Mouse (Mus musculus) layer of hippocampus, postnatal 10 days (tissue): ENCODE results near the gene Olfr645. TPM values are rescaled to one million over a fixed set of nuclear protein-coding genes. Genes with fewer than 3 reads are reported as not detected.

Experiments used
- DNase-seq, 2 experiments: peaks; one replicate each; pipeline ENCODE4 v3.0.0; 2021; ENCODE audit warnings: low spot score in 2 of 2
- long read RNA-seq: library from polyadenylated mRNA; stranded (forward); transcript quantifications from one replicate; pipeline ENCODE4 v2.0.0, GENCODE M21; 2023
- total RNA-seq, 2 experiments: library from RNA; stranded (reverse); gene quantifications; 2 replicates each; pipeline ENCODE4 v1.2.3; 2021

Olfr645 gene
- not detected for total RNA-seq
- long read RNA-seq, result 0 reads

DNA sequence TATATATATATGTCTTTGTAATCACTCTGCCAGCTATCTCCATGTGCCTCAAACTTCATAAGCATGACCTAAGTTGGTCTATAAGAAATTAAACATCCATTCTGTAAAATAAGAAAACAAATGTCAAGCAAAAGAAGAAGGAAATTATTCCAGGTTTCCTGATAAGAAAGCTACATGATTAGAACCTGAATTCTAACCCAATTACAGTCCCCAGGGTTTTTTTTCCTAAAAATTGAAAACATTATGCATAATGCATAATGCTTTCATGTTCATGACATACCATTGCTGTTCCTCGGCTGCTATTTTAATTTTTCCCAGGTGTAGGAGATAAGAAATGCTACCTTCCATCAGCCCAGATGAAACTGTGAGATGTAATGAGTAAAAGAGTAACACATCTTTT lies at the start of gene Olfr645:
TSS of gene Olfr645 (minus strand) at position 101 of the 400 bp plus-strand sequence.
- no peak for DNase-seq

DNA sequence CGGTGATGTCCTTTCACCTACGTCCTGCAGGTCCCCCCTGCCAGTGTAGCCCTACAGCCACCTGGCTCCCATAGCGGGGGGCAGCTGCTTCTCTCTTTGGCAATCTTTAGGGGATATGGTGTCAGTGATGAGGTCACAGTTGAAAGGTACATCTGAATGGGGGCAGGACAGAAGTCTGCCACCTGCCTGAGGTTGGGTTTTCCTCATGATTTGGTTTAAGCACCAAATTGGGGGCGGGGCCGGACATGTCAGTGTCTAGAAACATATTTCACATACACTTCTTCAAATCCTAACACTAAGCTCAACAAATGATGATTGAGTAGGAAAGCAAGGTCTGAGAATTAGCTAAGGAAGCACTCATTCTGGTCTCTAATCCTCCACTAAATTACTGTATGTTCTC lies 44.5 kb upstream of the Olfr645 start, which contains the start of gene Ubqln5:
TSS of gene Ubqln5 (minus strand) at position 101 of the 400 bp plus-strand sequence.
- DNase-seq, result no peak

DNA sequence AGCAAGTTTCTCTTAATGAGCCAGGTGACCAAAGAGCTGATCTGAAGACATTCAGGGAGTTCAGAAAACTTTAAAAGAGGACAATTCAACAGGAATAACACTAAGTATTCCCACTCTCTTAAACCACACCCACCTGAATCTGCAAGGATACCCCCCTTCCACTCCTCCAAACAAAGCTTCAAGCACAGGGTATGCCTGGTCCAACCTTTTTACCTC lies 19.4 kb upstream of the Olfr645 start, which contains the start of gene Olfr646:
TSS of gene Olfr646 (plus strand) at position 117 of the 216 bp plus-strand sequence.
- DNase-seq, result no peak

DNA sequence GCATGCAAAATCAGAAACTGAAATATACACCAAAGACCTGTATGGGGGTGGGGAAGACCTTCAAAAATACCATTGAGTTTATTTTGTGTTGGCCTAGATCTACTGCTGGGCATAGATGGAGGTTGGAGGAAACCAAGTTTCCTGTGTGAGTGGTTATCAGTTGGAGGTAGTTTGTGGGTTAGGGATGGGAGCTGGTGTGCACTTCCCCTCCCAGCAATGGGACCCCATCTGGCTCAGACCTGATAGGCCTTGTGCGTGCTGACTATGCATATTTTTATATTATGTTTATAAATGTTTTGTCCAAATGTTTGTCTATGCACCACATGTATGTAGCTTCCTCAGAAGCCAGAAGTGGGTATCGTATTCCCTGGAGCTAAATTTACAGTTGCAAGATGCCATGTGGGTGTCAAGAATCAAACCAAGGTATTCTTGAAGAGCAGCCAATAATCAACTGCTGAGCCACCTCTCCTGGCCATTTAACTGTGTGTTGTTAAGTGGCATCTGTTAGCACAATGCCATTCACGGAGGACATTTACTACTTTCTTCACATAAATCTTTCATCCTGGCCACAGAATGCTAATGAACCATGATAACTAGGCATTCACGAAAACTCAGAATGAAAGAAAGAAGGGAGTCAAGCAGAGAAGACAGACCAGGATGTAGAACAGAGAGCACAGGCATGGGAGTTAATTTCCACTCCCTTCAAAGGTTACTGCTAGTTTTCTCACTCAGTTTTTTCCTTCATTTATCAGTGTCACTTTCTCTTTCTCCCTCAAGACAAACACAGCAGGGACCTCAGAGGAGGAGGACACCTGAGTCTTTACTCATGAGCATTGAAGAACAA lies 18.9 kb upstream of the Olfr645 start:
- no peak for DNase-seq

DNA sequence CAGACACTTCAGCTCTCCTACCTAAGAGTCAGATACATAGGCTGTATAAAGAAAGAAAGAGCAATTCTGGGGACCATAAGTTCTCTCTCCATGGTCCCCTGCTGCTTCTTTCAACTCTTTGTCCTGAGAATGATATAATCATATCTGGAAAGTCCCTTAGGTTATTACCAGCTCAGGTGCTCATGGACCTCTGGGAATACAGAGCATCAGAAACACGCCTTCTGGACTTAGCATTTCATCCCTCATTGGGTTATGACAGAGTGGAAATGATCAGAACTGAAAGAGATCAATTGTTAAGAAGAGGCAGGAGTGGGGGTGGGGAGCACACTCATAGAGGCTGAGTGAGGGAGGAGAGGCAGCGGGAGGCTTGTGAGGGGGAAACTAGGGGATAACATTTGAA lies 13.5 kb downstream of the Olfr645 start, which contains the start of gene Olfr644:
TSS of gene Olfr644 (minus strand) at position 101 of the 400 bp plus-strand sequence.
- DNase-seq, result no peak

DNA sequence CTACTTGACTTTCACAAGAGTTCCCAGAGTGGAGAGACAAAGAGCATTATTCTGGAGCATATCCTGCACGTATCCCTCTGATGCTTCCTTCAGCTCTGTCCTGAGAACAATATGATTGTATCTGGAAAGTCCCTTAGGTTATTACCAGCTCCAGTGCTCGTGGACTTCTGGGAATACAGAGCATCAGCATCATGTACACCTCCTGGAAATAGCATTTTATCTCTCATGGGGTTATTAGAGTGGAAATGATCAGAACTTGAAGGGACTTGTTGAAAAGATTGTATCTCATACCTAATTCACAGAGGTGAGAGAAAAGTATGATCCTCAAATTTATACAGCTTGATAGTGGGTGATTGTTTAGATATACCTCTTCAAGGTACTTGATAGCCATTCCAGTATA lies 23.9 kb downstream of the Olfr645 start, which contains the start of gene 4930516K23Rik:
TSS of gene 4930516K23Rik (minus strand) at position 101 of the 400 bp plus-strand sequence.
- no peak for DNase-seq

DNA sequence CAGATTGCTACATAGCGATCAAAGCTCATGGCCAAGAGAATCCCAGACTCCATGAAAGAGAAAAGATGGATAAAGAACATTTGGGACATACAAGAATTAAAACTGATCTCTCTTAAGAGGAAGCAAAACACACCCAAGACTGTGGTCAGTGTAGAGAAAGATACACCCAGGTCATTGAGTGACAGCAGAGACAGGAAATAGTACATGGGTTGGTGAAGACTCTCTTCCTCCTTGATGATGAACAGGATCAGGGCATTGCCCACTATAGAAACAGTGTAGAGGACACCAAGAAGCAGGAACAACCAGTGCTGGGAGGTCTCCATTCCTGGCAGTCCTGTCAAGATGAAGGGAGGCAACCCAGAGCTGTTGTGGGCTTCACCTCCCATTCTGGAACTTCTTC lies 26.1 kb downstream of the Olfr645 start:
- no peak for DNase-seq

DNA sequence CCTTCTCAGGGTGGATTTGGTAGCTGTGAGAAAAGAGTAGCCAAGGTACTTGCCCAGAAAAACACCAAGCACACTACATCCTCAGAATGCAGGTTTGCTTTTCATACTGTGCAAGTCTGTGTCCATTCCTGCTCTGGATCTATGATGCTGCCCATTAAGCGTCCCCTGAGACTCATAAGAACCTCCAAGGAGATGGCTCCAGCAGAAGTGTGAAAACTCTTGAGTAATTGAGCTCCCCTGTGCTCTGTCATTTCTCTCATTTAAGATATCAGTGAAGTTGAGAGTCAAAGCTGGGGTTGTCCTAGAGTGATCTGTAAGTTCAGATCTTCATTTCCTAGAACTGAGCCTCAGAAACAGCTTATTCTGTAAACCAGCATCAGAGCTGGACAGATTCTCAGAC lies 32.7 kb downstream of the Olfr645 start, which contains the start of gene Olfr642:
TSS of gene Olfr642 (minus strand) at position 101 of the 400 bp plus-strand sequence.
- DNase-seq, result no peak

DNA sequence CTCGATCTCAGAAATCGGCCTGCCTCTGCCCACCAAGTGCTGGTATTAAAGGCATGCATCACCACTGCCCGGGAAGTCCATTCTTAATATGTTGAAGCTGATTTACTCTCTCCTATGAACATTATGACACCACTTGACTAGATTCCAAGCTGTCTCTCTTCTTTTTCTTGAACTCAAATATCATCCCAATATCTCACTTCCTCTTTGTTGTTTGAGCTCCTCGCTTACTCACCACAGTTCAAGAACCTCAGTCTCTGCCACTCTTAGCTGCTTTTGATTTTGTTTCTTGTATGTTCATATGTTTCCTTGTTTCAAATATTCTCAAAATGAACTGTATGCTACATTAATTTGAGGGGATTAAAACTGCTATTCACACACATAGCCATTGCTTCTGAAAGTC lies 34.5 kb downstream of the Olfr645 start:
- DNase-seq, result no peak

DNA sequence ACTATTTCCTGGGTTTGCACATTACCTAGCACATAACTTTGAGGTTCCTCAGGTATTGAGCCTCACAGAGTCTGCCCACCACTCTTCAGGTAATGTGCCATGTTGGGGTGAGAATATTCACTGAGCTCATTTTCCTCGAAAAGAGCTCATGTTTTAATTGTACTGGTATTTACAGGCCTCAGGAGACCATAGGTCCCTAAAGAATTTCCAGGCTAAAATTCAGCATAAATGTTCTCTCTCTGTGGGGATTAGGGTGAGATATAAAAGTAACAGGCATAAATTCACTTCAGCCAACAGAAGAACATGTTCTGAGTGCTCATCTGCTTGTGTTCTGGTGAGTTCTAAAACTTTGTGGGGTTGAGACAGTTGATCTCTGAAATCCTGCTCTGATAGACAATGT lies 50.1 kb downstream of the Olfr645 start, which contains the start of gene Olfr641:
TSS of gene Olfr641 (plus strand) at position 301 of the 400 bp plus-strand sequence.
- DNase-seq, result no peak

Other genes with a start within 250 kb of the Olfr645 start
- not detected for gene Hbb-bh2, start 244.9 kb downstream of the Olfr645 start, total RNA-seq
- not detected for gene Hbb-bh1, start 242.3 kb downstream of the Olfr645 start, total RNA-seq
- not detected for gene Hbb-y, start 232.2 kb downstream of the Olfr645 start, total RNA-seq
- not detected for gene Olfr66, start 199.2 kb downstream of the Olfr645 start, total RNA-seq
- not detected for gene Olfr64, start 191.0 kb downstream of the Olfr645 start, total RNA-seq
- gene Olfr65, start 182.0 kb downstream of the Olfr645 start, total RNA-seq, result not detected
- not detected for gene Olfr631, start 156.6 kb downstream of the Olfr645 start, total RNA-seq
- not detected for gene Olfr632, start 151.1 kb downstream of the Olfr645 start, total RNA-seq
- gene Olfr633, start 141.0 kb downstream of the Olfr645 start, total RNA-seq, result not detected
- gene Olfr635, start 114.3 kb downstream of the Olfr645 start, total RNA-seq, result under 1 TPM; 0.11 TPM
- gene Olfr638, start 86.7 kb downstream of the Olfr645 start, total RNA-seq, result not detected
- gene Olfr639, start 68.2 kb downstream of the Olfr645 start, total RNA-seq, result under 1 TPM; 0.09 to 0.16 TPM
- not detected for gene Olfr640, start 59.9 kb downstream of the Olfr645 start, total RNA-seq
- not detected for gene Olfr641, start 50.0 kb downstream of the Olfr645 start, total RNA-seq
- not detected for gene Olfr642, start 32.8 kb downstream of the Olfr645 start, total RNA-seq
- gene 4930516K23Rik, start 24.0 kb downstream of the Olfr645 start, total RNA-seq, result not detected
- not detected for gene Olfr644, start 13.6 kb downstream of the Olfr645 start, total RNA-seq
- not detected for gene Olfr646, start 19.4 kb upstream of the Olfr645 start, total RNA-seq
- not detected for gene Ubqln5, start 44.4 kb upstream of the Olfr645 start, total RNA-seq
- not detected for gene Olfr643, start 51.9 kb upstream of the Olfr645 start, total RNA-seq
- gene Ubqln3, start 57.8 kb upstream of the Olfr645 start, total RNA-seq, result not detected
- gene Ubqlnl, start 65.1 kb upstream of the Olfr645 start, total RNA-seq, result not detected
- gene Olfm5, start 79.4 kb upstream of the Olfr645 start, total RNA-seq, result not detected
- under 1 TPM; 0.11 to 0.18 TPM for gene Olfr648, start 97.9 kb upstream of the Olfr645 start, total RNA-seq
- gene Olfr649, start 110.5 kb upstream of the Olfr645 start, total RNA-seq, result not detected
- gene Trim6, start 133.3 kb upstream of the Olfr645 start, total RNA-seq, result under 1 TPM; 0.41 to 0.47 TPM
- gene Trim34a, start 159.0 kb upstream of the Olfr645 start, total RNA-seq, result 1 to 10 TPM; 1.1 to 1.2 TPM
- under 1 TPM; 0.42 to 0.62 TPM for gene Trim5, start 202.6 kb upstream of the Olfr645 start, total RNA-seq
- 1 to 10 TPM; 2.1 to 2.2 TPM for gene Trim12a, start 230.0 kb upstream of the Olfr645 start, total RNA-seq
- not detected for gene Trim34b, start 244.0 kb upstream of the Olfr645 start, total RNA-seq